Mouse (Mus musculus) lung, postnatal 14 days (tissue): ENCODE results near the gene Atp8b5.
A peak's percentile ranks its signal among the peaks of the same experiment; 100 is the strongest.

Experiments used
- DNase-seq: peaks from one replicate; pipeline ENCODE4 v3.0.0; 2021

Gene Atp8b5

DNA sequence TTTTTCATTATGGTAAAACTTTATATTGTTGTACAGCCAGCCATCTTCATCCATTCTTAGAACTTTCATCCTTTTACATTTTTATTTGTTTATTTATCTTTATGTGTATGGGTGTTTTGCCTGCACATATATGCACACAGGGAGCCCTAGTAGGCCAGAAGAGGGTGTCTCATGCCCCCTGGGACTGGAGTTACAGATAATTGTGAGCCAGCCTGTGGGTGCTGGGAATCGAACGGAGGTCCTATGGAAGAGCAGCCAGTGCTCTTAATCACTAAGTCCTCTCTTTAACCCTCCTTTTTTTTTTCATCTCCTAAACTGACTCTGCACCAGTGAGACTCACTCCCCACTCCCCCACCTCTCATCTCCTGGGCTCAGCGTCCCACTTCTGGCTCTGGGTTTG, 117.6 kb downstream of the Atp8b5 start:
- DNase-seq = no peak

DNA sequence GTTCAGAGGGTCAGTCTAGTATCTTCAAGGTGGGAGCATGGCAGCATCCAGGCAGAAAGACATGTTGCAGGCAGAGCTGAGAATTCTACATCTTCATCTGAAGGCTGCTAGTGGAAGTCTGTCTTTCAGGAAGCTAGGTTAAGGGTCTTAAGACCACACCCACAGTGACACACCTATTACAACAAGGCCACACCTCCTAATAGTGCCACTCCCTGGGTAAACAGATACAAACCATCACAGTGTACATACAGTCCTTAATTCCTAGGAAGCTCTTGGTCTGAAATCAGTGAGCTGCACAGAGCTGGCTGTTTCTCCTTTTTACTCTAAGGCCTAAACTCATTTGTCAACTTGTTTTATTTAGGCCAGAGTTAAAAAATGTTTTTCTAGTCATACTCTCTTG, 120.0 kb downstream of the Atp8b5 start:
- DNase-seq = no peak

DNA sequence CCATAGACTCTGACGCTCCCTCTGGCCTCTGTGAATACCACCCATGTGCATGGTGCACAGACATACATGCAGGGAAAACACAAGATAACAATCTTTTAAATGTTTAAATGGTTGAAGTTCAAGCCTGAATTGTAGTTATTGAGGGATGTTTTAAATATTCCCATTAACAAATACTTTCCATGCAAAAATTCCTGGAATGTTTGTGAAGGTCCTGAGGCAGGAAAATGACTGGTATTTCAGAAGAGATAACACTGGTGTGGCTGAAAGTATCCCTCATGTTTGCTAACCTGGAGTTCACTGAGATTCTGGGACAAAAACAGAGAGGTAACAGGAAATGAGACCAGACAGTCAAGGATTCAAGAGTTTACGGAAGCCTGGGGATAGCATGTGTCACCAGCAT, 122.4 kb downstream of the Atp8b5 start:
- DNase-seq = no peak

DNA sequence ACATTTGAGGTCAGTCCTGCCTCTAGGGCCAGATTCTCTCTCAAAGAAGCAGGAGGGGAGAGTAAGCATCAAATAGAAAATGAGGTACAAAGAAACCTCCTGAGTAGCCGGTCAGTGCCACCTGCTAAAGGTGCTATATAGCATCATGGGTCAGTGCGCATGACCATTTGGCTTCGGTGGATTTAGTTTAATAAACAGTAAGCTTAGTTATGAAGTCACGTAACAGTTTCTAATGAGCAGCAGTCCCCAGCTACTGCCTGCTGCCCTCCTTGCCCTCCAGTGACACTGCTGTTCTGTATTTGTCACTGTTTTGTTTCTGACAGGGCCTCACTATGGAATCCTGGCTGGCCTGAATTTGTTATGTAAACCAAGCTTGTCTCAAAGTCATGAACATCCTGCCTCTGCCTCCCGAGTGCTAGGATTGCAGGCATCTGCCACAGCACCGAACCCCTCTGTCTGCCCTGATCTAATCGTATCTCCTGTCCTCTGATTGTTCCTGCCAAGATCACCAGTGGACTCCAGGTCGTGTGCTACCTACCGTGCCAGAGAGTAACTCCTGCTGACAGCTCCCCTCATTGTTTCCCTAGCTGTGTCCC, 123.0 kb downstream of the Atp8b5 start:
- peak; percentile 50 for DNase-seq

DNA sequence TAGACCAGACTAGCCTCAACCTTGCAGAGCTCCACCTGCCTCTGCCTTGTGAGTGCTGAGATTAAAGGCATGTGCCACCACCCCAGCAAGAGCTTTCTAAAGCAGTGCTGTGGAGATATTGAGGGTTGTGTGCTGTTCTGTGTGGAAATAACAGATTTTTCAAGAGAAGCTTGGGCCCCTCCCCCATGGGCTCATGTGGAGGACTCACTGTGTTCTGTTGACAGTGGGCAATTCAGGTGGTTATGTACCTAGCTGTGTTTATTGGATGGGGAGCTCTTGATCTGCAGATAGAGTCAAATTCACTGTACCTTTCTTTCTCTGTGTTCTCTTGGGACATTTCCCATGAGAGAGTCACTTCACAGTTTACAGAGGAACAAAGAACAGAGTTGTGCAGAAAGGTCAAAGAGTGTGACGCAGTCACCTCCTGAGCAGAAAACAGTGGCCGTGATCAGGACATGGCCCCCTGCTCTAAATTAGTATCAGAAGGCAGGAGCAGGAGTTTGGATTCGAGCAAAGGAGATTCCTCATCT, 124.6 kb downstream of the Atp8b5 start:
- DNase-seq = no peak

DNA sequence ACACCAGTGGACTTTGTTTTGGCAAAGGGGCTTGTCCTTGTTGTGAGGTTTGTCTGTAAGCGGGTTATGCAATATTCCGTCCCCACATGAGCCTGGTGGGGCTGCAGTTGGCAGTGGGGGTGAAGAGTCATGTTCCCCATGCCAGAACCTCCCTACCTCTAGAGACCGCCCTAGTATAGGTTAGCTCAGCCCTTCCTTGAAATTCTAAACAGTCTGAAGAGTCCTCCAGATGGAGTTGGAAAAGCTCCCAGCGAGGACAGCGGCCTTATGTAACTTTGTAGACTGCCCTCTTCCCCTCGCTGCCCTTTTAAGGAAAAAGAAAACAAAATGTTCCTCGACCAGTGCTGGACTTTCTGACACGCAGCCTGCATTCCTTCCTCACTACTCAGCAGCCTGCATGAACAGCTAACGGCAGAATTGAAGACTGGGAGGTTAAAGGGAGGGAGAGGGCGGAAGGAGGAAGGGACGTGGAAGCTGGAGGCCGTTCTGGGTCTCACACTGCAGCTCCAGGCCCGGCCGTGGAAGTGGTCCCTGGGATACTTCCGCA, 127.5 kb downstream of the Atp8b5 start:
- peak; percentile 86 for DNase-seq

DNA sequence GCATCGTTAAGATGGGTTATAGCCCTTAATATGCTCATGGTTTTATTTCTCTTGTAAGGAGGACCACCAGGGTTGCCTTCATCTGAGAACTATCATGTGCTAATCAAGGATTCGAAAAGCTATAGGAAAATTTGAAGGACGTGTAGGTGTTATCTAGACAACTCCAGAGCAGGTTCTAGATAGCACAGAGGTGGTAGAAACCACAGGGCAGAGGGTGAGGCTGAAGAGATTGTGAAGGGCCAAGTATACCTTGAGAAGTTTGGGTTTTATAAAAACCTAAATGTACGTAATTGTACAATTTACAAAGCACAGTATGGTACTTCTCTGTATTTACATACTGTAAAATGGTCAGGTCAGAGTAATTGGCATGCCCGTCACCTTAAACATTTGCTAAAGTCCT, 128.2 kb downstream of the Atp8b5 start:
- DNase-seq = no peak

DNA sequence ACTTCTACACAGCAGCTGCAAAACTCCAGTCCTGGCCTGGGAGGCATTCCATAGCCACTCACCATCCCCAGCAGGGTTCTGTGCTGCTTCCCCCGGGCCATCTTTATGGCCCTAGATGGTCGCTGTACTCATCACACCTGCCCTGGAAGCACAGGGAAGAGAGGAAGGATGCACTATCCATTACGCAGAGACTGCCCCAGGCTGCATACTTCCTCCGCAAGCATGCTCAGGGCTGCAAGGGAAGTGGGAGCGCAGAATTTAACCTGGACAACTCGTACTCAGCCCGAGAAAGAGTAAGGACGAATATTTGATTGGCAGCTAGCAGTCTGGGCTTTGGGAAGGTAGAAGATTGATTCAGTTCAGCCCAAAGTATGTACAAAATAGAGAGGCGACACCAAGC, 128.9 kb downstream of the Atp8b5 start:
- no peak for DNase-seq

DNA sequence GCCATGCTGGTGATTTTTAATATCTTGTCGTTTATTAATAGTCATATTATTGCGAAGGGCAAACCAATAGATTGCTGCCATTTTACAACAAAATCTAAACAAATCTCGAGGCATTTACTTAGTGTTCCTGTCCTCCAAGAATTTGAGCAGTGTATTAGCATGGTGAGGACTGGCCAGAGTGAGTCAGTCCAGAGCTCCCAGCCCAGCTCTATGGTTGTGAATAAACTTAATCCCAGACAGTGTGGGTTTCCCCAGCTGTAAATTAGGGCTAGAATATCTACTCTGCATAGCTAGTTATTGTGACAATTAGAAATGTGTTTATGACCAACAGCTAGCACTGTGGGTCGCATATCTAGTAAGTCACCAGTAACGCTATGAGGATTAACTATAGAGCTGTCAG, 129.4 kb downstream of the Atp8b5 start:
- no peak for DNase-seq

DNA sequence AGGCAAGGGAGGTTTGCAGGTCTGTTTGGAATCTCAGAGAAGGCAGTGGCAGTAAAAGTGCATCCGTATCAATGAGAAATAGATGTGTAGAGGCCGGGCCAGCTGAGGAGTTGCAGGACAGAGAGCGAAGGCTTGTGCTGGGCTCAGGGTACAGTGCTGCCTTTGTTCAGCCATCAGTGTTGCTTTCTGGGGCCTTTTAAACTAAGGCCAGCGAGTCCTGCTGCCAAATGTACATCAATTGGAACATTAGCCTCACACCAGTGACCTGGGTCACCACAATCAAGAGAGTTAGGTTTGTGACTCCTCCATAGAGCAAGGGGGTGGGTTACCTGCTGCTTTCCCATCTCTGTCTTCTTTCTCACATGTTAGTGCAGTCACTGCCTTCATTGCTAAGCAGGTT, 131.1 kb downstream of the Atp8b5 start:
- DNase-seq = no peak

DNA sequence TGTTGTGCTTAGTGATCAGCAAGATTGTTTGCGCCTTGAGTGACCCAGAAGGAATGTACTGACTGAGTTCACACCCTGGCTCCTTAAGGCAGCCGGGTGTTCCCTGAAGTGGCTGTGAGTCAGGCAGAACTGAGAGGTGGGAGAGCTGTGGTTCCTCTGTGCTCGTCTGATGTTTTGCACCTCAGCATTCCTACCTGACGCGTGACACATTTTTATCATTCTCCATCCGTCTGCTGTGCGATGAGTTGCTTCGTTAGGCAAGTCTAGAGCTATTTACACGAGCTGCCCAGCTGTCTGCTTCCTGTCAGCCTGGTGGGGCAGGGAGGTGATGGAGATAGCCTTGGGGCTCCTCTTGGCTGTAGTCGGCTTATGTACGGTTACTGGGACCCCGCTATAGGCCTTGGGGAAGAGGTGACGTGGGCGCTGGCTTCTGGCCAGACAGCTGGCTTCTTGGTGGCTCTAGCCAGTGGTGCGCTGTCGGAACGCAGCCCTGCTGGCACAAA, 131.9 kb downstream of the Atp8b5 start:
- peak; percentile 73 for DNase-seq

DNA sequence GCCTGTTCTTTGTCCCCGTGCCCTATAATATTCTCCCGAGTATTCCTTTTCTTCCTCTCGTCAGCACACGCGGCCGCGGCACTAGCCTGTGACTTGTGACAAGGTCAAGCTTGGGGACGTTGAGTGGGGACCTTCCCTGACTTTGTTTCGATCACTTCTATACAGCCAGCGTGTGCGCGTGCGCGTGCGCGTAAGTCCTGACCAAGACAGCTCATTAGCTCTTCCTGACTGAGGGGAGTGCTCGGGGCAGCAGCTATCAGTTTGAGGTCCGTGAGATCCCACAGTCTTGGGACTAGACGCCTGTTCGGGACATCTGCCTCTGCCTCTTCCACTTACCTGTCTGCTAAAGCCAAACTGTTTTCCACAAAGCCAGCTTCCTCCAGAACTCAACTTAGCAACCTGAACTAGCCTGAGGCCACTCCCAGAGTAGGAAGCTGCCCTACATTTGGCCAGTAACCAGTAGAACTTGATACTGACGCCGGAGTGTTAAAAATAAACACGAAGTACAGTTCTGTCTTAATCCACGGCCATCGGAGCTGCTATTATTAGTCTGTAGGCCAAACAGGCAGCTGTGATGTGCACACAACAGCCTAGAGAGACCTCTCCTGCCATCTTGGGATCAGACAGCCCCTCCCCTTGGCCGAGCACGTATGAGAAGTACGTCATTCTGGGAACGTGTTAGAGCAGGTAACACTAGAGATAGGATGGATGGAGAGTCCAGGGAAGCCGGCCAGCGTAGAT, 132.6 kb downstream of the Atp8b5 start:
- DNase-seq = peak; percentile 55

DNA sequence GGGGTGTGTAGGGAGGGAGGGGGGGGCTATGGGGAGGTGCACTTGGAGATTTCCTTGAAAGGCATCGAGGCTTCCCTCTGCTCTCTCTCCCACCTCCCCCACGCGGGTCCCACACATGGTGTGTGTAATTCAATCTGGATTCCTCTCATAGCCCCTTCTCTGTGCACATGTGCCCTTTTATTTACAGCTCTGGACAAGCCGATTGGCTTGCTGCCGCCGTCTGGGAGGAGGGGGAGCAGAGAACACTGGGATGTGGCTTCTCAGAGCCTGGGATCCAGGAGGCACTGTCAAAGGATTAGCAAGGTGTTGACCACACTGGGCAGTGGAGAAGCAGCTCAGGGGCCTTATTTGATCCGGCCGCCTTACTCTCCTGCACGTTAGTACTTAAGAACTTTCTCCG, 134.0 kb downstream of the Atp8b5 start:
- peak; percentile 48 for DNase-seq

DNA sequence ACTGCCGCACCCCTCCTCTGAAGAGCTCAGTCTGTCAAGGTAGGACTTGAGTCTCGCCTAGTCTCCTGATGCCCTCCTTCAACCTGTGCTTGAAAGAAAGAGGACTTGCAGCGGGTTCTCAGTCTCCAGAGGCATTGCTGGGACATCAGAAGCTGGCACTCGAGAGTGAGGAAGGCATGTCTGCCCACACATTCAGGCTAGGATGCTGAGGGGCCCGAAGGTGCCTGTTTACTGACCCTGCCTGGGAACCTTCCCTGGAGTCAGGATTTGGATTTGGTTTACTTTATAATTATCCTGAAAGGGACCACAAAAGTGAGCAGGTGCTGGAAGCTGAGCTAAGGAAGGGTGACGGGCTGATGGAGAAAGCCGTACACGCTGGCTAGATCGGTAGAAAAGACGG, 134.5 kb downstream of the Atp8b5 start:
- no peak for DNase-seq

DNA sequence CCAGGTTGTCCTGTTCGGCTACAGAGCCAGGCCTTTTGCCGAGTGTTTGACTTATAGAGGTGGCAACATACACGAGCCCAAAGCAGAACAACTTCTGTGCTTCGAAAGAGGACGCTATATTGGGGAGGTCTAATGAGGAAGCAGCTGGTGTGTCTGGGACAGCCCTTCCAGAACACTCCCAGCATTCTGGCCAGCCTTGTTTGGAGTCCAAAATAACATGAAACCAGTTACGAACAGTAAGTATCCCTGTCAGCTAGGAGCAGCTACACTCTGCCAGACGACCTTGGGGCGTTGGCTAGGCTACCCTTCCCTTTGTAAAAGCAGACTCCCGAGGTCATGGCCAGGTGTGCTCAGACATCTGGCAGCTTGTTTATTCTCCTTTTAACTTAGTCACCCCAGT, 135.3 kb downstream of the Atp8b5 start:
- no peak for DNase-seq

DNA sequence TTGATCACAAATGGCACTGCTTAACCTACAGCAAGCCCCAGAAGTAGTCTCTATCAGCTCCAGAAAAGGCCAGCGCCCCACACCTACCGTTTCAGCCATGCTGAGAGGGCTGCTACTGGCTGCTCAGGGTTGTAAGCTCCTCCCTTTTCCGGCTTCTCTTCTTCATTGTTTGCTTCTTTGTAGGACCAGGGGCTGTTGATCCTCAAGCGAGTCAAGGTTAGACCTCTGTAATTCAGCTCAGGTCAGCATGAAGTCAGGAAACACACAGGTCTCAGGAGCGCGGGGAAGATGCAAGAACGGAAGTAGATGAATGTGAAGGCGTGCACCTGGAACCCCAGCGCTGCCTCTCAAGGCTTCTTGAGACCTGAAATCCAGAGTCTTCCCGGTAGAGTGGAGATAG, 137.7 kb downstream of the Atp8b5 start:
- no peak for DNase-seq

DNA sequence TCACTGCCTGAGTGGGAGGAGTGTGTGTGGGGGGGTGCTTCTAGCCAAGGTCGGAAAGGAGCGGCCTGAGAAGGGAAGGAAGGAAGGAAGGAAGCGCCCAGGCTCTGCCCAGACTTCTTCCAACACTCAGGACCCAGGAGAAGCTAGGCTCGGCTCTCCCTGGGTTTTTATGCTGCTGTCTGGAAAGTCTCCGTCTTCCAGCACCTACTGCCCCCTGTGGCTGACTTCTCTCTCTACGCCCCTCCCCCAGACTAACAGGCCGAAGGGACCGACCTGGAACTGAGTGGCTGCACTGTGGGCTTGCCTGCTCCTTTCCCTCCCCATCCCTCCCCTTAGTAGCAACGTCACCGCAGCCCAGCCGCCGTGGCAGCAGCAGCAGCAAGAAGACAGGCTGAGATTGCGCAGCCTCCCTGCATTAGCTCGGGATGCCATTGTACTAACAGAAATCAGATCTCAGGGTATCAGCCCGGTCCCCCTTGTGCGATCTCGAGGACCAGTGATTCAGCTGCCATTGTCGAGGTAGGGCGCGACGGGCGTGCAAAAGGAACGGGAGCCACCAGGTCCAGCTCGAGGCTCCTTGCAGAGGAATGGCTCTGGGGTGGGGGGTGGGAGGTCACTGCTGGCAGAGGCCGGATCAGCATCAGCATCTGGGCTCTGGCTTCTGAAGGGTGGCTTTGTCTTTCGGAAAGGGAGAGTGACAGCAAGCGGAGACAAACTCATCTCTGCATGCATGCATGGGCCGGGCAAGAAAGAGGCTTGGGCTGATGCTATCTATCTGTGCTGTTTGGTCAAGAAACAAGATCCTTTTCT, 139.4 kb downstream of the Atp8b5 start:
- DNase-seq = peak; percentile 85

DNA sequence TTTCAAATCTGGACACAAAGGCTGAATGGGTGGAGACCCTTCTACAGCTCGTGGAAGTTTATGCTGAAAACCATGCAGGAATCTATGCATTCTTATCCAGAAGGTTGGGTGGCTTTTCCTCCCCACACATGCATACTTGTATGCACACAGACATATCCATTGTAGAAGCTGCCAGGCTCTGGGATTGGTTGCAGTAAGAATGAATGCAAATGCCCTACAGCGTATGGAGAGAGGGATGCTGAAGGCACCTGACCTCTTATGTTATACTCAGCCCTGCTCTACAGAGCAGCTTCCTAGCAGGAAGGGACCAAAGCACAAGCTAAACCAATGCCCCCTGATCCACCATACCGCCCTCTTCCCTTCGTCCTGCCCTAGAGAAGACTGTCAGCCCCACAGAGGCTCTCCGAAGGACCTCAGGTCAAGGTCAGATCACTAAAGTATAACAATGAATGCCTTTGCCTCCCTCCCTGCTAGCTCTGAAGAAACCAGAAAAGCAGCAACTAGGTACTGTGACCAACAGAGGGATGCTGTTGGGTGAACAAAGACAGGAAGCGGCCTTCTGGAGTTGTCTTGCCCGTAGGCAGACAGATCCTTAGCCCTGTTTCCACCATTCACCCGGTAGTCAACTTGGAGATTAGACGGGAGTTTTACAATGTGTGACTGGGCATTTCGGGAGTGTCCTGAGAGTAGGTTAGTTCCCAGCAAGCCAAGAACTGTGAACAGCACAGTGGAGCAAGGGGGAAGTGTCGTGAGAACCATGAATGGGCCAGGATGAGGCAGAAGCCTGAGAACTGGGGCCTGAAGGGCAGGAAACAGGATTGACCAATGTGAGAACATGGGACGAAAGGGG, 140.3 kb downstream of the Atp8b5 start:
- DNase-seq = no peak

DNA sequence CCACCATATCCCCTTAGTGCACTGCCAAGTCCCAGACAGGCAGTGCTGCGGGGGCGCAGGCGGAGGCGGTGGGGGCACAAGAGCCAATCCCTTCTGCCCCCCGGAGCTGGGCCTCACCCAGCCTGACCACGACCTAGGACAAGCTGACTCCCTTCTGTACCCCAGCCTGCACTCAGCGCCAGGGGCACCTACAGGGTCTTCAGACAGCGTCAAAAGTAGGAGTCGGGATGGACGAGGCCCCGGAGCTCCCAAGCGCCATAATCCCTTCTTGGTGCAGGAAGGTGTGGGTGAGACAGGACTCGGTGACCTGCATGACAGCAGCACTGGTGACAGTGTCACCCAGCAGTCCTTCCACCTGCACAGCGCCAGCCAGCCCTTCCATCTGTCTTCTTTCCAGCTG, 147.8 kb downstream of the Atp8b5 start:
- no peak for DNase-seq

DNA sequence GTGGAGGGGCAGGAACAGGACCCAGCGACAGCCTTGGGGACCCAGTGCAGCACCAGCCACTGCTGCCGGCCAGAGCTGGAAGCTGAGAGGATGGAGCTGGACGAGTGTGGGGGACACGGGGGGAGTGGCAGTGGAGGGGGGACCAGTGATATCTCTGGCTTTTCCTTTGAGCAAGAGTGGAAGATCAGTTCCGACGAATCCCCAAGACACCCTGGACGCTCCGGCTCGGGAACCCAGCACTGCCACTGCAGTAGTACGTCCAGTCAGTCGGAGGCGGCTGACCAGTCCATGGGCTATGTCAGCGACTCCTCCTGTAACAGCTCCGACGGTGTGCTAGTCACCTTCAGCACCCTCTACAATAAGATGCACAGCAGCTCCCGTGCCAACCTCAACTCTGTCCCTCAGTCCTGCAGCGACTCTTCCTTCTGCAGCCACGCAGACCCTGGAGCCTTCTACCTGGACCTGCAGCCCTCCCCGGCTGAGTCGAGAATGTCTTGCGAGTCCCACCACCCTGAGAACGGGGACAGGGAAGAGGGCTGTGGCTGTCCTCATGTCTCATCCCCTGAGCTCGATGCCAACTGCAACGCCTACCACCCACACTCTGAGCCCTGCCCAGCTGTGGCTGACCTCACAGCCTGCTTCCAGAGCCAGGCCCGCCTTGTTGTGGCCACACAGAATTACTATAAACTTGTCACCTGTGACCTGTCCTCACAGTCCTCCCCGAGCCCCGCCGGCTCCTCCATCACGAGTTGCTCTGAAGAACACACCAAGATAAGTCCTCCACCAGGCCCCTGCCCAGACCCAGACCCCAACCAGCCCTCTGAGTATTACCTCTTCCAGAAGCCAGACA, 148.5 kb downstream of the Atp8b5 start:
- no peak for DNase-seq

DNA sequence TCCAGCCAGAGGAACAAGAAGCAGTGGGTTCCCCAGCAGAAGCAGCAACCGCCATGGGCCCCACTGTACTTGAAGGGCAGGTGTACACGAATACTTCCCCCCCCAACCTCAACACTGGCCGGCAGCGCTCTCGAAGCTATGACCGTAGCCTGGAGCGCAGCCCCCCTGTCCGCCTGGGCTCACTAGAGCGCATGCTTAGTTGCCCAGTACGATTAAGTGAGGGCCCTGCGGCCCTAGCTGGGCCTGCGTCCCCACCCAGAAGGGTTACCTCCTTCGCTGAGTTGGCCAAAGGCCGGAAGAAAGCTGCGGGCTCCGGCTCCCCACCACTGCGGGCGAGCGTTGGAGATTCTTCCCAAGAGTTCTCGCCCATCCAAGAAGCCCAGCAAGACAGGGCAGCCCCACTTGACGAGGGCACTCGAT, 149.1 kb downstream of the Atp8b5 start:
- no peak for DNase-seq
